Mouse (Mus musculus) kidney, adult 11 months (tissue): ENCODE results near the gene Gm11567.
"Not testable (repeated sequence)": the region's sequence is repeated elsewhere in the genome, so short reads cannot be mapped to it uniquely, and the experiment has no call there.

Experiments
- DNase-seq: peaks from one replicate; pipeline ENCODE4 v3.0.0; 2022

The Gm11567 gene

DNA sequence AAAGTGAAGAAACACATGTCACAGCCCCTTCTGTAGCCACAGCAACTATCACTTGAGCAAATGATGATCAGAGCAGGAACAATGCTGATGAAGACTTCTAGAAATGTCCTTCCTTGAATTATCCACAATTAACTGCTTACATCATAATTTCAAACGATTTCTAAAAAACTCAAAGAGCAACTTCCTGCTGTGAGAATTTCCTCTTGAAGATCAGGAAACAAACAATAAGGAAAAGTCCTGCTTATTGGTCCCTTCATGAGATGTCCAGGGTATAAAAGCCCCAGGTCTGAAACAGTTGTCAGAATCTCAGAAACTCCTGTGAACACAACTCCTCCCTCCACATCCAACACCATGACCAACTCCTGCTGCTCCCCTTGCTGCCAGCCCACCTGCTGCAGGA is at the start of gene Gm11567:
TSS of gene Gm11567 (plus strand) at position 301 of the 400 bp plus-strand sequence.
- not testable (repeated sequence) for DNase-seq

DNA sequence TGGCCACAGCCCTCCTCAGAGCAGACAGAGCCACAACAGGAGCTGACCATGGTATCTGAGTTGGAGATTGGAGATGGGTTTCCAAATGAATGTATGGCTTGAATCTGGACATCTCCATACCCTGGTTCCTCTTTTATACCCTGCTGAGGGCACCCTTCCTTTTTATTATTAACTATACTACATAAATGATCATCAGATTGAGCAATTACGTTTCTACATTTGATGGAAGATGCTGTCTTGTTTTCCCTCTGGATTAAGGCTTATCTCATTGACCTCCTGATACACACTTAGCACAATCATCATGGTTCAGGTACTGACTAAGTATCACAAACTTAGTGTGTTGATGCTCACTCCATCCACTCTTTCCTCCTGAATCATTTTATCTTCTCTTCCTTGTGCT is 41.0 kb upstream of the Gm11567 start, which contains the start of gene 2300003K06Rik:
TSS of gene 2300003K06Rik (minus strand) at position 101 of the 400 bp plus-strand sequence.
- DNase-seq, result no peak

DNA sequence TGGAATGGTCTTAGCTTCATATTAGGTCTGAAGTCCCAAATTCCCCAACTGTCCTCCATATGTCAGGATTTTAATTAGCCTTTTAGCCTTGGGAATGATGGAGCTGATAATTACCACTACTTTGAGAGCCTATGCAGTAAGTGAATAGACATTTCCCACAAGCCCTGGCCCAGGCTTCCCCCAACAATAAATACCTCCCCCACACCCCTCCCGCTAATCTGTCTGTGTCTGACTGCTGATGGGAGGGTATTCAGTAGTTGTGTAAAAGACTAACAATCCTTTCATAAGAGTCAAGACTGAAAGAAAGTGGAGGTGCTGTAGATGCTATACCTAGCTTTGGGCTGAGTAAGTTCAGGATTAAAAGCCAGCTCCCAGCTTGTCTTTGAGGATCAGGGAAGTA is 36.8 kb upstream of the Gm11567 start:
- DNase-seq, result no peak

DNA sequence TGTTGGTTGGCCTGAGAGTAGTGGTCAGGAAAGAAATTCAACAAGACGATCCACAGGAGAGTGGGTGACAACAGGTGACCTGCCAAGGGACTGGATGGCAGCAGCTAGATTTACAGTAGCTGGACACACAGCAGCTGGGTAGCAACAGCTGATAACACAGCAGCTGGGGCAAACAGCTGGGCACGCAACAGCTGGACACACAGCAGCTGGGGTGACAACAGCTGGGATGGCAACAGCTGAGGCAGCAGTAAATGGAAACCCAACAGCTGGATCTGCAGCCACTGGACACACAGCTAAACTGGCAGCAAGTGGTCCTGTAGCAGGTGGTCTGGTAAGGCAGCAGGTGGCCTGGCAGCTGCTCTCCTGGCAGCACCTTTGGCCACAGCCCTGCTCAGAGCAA is 32.2 kb upstream of the Gm11567 start:
- DNase-seq, result no peak

DNA sequence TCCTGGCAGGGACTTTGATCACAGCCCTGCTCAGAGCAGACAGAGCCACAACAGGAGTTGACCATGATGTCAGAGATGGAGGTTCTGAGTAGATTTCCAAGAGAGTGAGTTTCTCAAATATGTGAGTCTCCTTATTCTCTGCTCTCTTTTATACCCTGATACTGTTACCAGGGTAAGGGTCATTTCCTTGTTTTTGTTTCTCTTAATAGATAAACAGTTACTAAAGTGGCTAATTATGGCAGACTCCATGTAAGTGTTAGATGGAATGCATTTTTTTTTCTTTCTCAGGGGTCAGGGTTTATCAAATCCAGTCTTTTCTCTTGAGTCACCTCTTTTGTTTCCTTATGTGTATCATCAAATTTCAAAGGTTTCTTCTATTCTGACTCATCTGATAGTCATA is 27.5 kb upstream of the Gm11567 start, which contains the start of gene Krtap4-16:
TSS of gene Krtap4-16 (minus strand) at position 101 of the 400 bp plus-strand sequence.
- DNase-seq, result no peak

DNA sequence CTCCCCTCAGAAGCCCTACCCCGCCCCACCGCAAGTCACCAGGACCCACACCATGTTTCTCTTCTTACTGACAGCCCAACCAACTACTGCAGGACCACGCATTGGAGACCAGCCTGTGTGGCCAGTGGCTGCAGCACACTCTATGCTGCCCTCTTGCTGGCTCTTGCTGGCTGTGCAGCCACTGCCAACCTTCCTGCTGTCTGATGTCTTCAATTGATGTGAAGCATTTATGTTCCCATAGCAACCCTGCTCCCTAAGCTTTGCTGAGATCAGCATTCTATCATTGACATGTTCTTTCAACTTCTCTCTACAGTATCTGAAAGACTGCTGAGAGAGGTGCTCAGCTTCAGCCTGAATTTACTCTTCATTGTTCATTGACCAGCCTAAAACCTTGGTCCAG is 24.9 kb upstream of the Gm11567 start:
- no peak for DNase-seq

- no peak for DNase-seq
Measured at GRCm38 (mm10) chr11:99857617-99858016, 21.4 kb upstream of the Gm11567 start, which contains the start of gene Gm11568. Gene Gm11568 (plus strand): TSS chr11:99857917.

DNA sequence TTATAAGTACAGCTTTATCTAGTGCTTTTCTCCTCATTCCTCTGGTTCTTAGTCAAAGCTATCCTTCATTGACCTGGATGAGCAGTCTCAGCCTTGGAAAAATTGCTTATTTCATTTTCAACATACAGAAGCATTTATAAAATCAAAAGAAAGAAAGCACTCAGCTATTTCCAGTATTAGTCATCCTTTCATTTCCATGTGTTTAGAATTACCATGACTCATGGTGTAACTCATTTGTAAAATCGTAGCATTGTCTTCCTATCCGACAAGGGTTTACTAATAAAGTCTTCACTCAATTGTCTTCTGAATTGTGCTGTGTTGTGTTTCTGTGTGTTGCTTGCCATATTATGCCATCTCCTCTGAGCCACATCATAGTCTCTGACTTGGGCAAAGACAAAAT is 20.2 kb upstream of the Gm11567 start:
- DNase-seq, result no peak

DNA sequence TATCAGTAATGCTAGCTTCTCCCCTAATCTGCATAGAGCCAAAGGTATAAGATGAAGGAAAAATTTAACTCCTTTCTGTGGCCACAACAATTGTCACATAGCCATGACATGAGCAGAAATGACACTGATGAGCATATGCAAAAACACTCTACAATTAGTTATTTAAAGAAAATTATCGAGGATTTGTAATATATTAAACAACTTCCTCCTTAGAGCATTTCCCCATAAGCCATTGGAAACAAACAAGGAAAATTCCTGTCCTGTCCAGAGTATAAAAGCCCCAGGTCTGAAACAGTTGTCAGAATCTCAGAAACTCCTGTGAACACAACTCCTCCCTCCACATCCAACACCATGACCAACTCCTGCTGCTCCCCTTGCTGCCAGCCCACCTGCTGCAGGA is 14.8 kb upstream of the Gm11567 start, which contains the start of gene Gm11559:
TSS of gene Gm11559 (plus strand) at position 301 of the 400 bp plus-strand sequence.
- DNase-seq, result not testable (repeated sequence)

GRCm38 (mm10) chr11:99873089-99873488 is 5.9 kb upstream of the Gm11567 start, which contains the start of gene Krtap9-1:
Gene Krtap9-1 (plus strand): TSS chr11:99873389.
- not testable (repeated sequence) for DNase-seq

GRCm38 (mm10) chr11:99907620-99908019 is 28.6 kb downstream of the Gm11567 start, which contains the start of gene Krtap31-1:
Gene Krtap31-1 (plus strand): TSS chr11:99907920.
- no peak for DNase-seq

DNA sequence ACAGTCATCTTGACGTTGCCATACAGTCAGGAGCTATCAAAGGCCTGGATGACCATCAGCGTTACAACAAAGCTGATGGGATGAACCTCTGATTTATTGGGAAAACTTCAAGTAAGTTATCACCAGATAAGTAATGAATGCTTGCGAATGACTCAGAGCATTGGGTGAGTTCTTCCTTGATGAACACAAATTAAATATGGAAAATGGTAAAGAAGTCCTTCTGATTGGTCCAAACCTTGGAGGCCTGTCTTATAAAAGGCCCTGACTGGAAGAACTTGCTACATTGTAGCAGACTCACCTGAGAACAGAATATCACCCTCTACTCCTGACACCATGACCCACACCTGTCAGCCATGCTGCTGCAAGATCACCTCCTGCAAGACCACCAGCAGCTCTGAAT is 35.5 kb downstream of the Gm11567 start, which contains the start of gene Gm11565:
TSS of gene Gm11565 (plus strand) at position 301 of the 400 bp plus-strand sequence.
- DNase-seq, result no peak
